ENCODE assay signal across 33 mouse cellular contexts in the genomic region with DNA sequence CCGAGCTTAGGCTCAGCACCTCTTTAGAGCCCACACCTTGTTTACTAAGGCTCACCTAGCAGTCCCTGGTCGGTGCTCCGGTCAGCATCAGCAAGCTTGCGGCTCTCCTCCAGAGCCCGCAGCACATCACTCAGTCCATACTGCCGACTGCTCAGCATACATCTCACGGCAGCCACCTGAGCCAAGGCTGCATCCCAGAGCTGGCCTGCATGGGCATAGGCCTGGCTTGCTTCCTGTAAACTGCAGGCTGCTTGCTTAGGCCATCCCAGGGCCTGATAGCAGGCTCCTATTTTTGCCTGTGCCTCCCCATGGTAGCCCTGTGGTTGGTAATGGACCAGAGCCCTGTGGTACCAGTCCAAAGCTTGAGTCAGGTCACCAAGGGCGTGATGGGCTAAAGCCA. TPM values are rescaled to one million over a fixed set of nuclear protein-coding genes. Genes with fewer than 3 reads are reported as not detected.
"Had no signal": no experiment of that assay in that cellular context is flagged by ENCODE, and none has a peak within 500 bp of the region (broad histone marks: within the 10 kb centered on the region; RNA-seq: fewer than 3 reads in every experiment).

No protein-coding gene starts in this region.

- H3K4me1 ChIP-seq: heart, embryonic 13.5 days; heart, embryonic 15.5 days; hindbrain, embryonic 15.5 days; kidney, embryonic 15.5 days; limb, embryonic 13.5 days; limb, embryonic 15.5 days; liver, embryonic 12.5 days had no signal

- H3K9me3 ChIP-seq: heart, embryonic 13.5 days; heart, embryonic 15.5 days; hindbrain, embryonic 15.5 days; kidney, embryonic 15.5 days; limb, embryonic 13.5 days; limb, embryonic 15.5 days; liver, embryonic 12.5 days had no signal

- H3K36me3 ChIP-seq: heart, embryonic 13.5 days; heart, embryonic 15.5 days; hindbrain, embryonic 15.5 days; kidney, embryonic 15.5 days; limb, embryonic 13.5 days; limb, embryonic 15.5 days; liver, embryonic 12.5 days had no signal

- H3K9ac ChIP-seq: heart, embryonic 13.5 days; heart, embryonic 15.5 days; hindbrain, embryonic 15.5 days; kidney, embryonic 15.5 days; limb, embryonic 13.5 days; limb, embryonic 15.5 days; liver, embryonic 12.5 days; liver, embryonic 14.5 days had no signal

- H3K27ac ChIP-seq: heart, adult 2 months; heart, embryonic 13.5 days; heart, embryonic 15.5 days; hindbrain, embryonic 15.5 days; hindbrain, postnatal 0 days; kidney, embryonic 15.5 days; kidney, postnatal 0 days; limb, embryonic 13.5 days; limb, embryonic 15.5 days; liver, embryonic 12.5 days; liver, embryonic 14.5 days had no signal

- H3K4me3 ChIP-seq: heart, adult 2 months; heart, embryonic 13.5 days; heart, embryonic 15.5 days; hindbrain, embryonic 15.5 days; kidney, embryonic 15.5 days; limb, embryonic 13.5 days; limb, embryonic 15.5 days; liver, embryonic 12.5 days had no signal

- DNase-seq: gastrocnemius, postnatal 14 days; gastrocnemius, postnatal 36 days; heart, adult 11 months; heart, adult 2 months; heart, postnatal 14 days; heart, postnatal 36 days; kidney, adult 11 months; kidney, adult 2 months; kidney, adult 9 months; kidney, postnatal 14 days; kidney, postnatal 36 days; layer of hippocampus, adult 9-11 months; layer of hippocampus, postnatal 36 days; left cerebral cortex, postnatal 4 days had no signal

- ATAC-seq: hindbrain, postnatal 0 days; liver, embryonic 12.5 days had no signal

- H3K4me2 ChIP-seq: heart, embryonic 11.5 days; heart, embryonic 13.5 days; heart, embryonic 15.5 days; hindbrain, embryonic 15.5 days; kidney, embryonic 15.5 days; limb, embryonic 13.5 days; limb, embryonic 15.5 days; liver, embryonic 12.5 days had no signal

RNA-seq across cellular contexts. Expression of a gene that starts 3.3 kb away (rescaled TPM):
- polyA plus RNA-seq: heart, adult 2 months; heart, embryonic 11.5 days; heart, embryonic 13.5 days; heart, embryonic 15.5 days; heart, postnatal 0 days; hindbrain, embryonic 11.5 days; hindbrain, embryonic 15.5 days; hindbrain, postnatal 0 days; intestine, embryonic 14.5 days; kidney, adult 2 months; kidney, embryonic 15.5 days; kidney, postnatal 0 days; large intestine, adult 2 months; limb, embryonic 11.5 days; limb, embryonic 13.5 days; limb, embryonic 15.5 days; liver, adult 2 months; liver, embryonic 12.5 days; liver, embryonic 14.5 days; liver, embryonic 16.5 days had no signal

RNA-seq across cellular contexts. Expression of a gene that starts 47.4 kb away (rescaled TPM):
- polyA plus RNA-seq: gonadal fat pad, adult 2 months; heart, adult 2 months; heart, embryonic 11.5 days; heart, embryonic 13.5 days; hindbrain, embryonic 11.5 days; intestine, embryonic 14.5 days; kidney, adult 2 months; large intestine, adult 2 months; limb, embryonic 15.5 days; liver, adult 2 months; liver, embryonic 12.5 days; liver, embryonic 14.5 days; liver, embryonic 16.5 days had no signal
